Mouse (Mus musculus) cerebellum, postnatal 36 days (tissue): Measurements from ENCODE around the gene Clca4a.
"Not testable (repeated sequence)": the region's sequence is repeated elsewhere in the genome, so short reads cannot be mapped to it uniquely, and the experiment has no call there.

ENCODE experiments used
- DNase-seq, 2 experiments: peaks; one replicate each; pipeline ENCODE4 v3.0.0; 2021 to 2022; ENCODE audit warnings: mixed read lengths in 2 of 2

Gene Clca4a

DNA sequence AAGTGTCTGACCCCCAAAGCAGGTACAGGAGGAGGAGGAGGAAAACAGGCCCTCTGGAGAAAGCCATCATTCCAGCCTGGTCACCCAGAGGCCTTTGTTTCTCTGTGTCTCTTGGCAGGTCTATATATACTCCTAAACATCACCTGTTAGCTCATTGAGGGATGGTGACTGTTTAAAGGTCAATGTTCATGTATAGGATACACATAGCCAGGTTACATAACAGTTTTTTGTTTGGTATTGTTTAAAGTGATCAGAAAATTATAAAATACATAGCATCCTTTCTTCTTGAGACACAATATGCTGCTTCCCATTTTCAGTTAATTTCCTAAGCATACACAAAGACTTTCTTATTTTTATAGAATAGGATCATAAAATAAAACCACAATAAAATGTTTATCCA lies at the start of gene Clca4a:
Gene Clca4a, minus strand, starts transcription at position 101 of the 400 bp plus-strand sequence.
- DNase-seq: no peak

DNA sequence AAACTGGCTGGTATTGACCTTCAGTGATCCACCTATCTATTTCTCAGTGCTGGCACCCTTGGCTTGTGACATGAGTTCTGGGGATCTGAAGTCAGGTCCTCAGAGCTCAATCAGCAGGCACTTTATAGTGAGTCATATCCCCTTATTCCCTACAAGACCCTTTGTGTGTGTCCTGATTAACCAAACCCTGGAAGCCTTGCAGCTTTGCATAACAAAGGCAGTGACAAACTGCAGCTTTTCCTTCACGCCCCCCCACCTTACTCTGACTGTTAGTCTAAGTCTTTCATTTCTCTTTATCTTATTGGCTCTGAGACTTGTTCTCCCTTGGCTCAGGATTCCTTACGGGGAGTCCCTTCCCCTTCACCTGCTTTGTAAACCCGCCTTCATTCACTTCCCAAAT lies 43.0 kb upstream of the Clca4a start:
- DNase-seq: no peak

DNA sequence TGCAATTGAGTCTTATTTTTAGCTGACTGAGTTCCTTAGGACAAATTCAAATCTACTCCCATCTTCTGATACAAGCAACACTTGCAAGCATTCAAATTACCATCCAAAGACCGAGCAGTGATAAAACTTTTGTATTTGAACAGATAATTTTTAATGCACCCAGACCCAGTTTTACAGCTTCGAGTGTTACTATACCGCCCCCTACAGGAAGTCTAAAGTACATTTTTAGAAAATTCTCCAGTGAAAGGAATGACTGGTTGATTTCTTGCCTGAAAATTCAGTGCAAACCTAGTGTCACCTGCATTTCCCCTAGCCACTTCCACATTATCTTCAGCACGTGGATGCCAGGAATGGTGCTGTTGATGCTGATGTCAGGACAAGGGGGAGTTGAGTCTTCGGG lies 29.6 kb upstream of the Clca4a start:
- DNase-seq: no peak

DNA sequence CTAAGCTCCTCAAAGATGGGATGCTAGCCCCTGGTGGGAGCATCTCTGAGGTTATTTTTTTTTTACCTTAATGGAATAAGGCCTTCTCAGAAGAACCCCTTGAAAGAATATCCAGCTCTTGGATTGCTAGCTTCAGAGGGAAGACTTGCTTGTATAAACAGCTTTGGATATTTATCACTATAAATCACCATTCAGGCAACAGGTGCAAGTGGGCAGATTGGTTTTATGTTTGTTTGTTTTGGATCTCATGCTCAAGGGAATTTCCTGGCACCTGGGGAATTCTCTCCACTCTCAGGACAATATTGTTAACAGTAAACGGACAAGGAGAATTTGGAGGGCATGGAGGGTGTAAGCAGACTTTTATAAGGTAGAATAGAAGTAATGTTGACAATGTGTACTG lies 26.1 kb upstream of the Clca4a start:
- DNase-seq: no peak

DNA sequence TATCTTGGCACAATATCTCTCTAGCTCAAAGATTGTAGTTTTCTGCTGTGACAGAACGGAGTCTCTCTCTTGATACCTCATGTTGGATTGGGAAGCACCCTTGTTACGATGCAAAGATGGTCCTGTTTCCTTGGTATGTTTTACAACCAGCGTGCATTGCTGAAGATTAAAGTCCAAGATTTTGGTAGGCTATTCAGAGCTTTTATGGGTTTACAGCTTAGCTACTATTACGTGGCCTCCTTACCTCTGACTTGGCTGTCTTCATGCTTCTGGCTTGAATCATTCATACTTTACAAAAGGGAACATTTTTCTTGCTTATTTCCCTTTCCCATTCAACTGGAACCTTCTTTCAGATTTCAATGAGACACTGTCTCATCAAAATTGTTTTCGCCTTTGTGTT lies 18.2 kb upstream of the Clca4a start:
- DNase-seq: no peak

DNA sequence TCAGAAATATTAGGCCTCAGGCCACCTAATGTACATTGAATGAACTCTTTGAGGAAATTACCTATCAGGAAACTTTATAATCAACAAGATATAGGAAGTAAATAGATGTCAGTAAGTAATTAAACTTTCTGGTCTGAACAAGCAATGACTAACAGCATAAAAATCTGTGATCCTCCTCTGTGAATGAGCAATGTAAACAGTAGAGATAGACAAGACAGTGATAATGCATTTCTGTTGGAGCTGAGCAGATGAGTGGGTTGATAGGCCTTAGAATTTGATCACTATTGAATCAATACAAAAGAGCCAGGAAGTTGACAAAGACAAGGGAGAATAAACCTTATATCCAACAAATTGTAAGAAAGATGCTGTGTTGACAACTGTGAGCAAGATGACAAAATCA lies 17.8 kb upstream of the Clca4a start:
- no peak for DNase-seq

DNA sequence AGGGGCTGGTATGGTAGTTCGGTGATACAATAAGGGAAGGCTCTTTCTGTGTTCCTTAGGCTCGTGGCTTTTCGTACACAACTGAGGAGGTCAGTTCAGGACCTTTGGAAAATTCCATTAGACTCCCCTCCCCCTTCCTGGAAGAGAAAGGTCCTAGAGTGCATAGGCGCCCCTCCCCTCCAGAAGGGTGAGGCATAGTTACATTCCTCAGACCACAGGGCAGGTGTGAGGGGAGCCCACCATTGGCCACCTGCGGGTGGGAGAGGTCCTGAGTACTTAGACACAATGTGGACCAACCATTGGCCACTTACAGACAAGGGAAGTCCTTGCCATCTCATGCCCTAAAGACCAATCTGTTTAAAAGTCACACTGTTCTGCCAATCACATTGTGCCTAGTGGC lies 11.0 kb upstream of the Clca4a start:
- DNase-seq: no peak

DNA sequence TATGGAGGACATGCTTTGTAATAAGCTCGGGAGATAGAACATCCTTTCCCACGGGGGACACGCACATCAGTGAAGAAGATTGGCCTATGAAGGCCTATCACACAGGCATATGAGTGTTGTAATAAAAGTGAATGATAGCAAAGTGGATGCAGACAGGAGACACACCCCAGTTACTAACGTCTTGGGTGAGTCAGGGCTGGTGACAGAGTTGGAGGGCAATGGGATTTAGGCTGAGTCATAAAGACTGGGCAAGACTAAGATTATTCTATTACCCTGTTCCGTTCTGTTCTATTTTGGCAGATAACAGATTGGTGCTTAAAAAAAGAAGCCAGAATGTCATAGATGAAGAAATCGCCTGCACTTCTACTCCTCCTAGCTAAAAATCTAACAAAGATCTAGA lies 5.7 kb upstream of the Clca4a start:
- no peak for DNase-seq

DNA sequence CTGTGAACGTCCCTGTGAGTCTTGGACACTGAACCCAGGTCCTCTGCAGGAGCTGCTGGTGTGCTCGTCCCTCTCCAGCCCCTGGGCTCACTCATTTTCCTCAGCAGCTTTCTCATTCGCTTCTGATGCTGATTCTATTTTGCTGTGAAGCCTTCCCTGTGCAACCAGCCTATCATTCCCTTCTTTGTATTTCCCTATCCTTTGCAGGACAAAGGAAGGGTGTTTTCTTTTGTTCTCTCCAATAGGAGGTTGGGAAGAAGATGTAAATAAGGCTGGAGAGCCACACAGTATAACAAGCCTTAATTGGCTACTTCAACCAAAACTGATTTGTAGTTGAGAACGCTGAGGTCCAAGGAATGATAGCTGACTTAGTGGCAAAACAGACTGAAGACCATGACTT lies 2.8 kb upstream of the Clca4a start:
- no peak for DNase-seq

DNA sequence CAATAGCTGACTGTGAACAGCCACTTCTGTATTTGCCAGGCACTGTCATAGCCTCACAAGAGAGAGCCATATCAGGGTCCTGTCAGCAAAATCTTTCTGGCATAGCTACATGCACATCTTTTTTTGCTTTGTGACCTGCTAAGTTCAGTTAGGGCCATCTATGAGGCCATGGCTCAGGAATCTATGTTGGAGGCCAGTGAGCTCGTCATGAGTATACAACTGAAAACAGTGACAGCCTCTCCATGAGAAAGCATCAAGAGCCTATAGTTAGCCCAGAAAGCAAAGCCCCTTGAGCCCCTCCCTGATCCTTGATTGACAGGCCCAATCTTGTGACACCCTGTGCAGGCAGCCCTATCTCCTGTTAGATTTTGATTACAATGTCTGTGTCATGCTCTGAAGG lies 1.2 kb upstream of the Clca4a start:
- no peak for DNase-seq

DNA sequence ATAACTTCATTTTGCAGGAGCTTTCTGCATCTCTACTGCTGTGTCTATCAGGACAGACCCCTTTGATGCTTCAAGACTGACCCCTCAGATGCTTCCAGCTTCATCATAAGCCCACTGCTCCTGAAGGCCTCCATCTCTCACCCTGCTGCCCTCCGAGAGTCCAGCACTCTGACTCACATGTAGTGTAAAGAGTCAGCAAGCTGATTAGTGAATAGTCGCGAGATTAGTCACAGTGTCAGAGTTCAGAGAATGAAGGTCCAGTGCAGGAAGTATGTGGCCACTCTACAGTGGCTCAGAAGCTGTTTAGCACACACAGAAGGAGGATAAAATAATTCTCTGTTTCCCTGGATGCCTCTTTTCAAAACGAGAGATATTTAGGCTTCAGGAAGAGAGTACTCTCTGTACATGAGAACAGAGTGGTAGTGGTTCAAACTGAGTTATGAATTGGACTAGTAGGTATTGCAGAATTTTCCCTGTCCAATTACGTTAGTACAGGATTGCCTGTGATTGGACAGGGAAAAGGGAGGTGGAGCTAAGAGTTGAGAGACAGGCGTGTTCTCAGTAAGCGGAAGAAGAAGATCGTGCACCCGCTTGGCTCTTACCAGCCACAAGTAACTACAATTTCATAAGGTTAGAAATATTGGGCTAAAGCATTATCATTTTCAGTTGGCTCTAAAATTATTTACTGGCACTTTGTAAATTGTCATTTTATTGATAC lies 3.1 kb downstream of the Clca4a start:
- DNase-seq: no peak

DNA sequence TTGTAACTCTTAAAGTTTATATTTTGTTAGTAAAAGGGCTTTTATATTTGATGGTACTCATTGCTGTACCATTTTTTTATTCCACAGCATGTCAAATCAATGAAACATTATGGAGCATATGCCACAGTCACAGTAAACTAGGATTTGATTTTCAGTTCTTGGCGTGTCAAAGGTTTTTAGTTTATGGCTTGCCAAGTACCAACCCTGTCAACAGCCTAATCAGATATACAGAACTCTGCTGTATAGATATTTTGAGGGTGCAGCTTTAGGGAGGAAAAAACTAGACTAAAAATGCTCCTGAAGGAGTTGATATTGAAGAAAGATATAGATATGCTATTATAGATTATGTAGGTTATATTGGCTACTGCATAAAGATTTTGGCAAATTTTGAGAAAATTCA lies 5.1 kb downstream of the Clca4a start:
- no peak for DNase-seq

DNA sequence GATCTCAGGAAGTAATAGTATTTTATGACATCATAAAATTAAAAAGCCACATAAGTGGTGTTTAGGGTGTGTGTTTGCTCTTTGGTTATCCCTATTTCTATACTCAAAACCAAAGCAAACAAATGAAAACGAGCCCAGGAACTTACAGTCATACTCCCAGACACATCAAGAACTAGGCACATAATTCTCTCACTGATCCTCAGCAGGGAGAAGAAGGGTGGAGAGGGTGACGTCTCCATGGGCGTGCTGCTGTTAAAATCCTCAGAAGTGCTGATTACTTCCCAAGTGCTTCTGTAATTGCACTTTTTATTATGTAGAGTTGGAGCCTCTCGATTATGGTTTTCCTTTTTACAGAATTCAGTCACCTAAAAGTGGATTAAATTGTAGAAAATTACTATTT lies 8.8 kb downstream of the Clca4a start:
- no peak for DNase-seq

DNA sequence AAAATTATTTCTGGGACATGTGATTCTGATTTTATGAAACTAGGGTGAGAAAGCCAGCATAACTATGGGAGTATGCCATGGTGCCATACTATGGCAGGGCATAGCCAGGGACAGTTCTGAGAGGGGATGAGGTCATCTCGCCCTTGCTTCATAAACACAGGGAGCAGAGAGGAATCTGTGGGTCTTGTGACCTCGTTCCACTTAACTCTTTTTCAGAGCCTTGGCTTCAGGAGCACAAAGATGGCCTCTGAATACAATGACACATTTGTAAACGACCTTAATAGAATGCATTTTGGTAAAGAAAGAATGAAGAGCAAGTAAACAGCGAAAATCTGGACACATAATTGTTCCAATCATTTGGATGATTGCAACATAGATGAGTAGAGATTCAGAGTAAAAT lies 24.0 kb downstream of the Clca4a start:
- no peak for DNase-seq

DNA sequence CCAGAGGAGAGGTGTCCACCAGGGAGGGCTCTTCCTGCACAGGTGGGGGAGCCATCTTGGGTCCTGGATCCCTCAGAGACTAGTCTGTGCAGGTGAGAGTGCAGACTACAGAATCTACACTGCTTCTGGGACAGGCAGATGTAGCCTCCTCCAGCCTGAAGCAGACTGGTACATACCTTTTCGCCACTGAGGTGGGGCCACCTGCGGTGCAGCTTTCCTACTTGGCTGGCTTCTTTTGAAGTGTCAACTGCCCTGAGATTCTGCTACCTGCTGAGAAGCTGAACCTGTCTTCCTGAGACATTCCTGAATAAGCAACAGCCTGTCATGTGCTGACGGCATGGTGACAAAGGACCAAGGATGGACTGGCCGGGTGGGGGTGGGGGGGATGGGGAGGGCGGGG lies 27.5 kb downstream of the Clca4a start:
- DNase-seq: not testable (repeated sequence)

DNA sequence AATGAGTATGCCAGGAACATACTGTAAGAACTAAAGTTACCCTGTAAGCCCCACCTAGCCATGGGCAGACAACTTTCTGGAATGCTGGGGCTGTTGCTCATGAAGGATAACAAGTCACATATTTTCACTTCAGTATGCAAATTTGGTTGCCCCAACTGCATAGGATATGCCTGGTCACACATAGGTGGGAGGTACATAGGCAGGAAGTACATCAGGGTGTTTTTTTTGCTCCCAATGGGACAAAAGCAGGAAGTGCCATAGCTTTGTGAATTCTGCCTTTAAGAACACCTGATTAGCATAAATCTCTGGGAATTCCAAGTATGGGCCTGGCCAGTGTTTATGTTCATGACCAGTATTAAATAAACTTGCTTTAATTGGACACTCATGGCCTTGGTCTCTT lies 41.2 kb downstream of the Clca4a start:
- DNase-seq: not testable (repeated sequence)

DNA sequence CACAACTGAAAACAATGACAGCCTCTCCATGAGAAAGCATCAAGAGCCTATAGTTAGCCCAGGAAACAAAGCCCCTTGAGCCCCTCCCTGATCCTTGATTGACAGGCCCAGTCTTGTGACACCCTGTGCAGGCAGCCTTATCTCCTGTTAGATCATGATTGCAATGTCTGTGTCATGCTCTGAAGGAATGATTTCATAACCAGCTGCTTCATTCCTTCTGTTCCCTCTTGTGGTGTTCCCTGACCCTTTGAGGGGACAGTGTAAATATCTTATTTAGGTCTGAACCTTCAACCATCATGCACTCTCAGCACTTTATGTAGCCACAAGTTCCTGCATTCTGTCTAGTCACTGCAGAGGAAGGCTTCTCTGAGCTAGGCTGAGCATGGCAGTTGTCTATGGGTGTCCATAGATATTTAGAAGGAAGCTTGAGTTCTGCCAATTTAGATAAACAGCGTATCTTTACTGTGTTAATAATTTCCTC lies 41.8 kb downstream of the Clca4a start:
- DNase-seq: no peak

DNA sequence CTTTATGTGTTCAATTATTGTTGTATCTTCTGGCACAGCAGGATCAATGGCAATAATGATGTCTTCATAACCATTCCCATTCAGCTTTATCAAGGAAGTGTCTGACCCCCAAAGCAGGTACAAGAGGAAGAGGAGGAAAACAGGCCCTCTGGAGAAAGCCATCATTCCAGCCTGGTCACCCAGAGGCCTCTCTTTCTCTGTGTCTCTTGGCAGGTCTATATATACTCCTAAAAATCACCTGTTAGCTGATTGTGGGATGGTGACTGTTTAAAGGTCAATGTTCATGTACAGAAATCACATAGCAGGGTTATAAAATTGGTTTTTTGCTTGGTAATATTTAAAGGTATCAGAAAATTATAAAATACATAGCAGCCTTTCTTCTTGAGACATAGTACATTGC lies 42.5 kb downstream of the Clca4a start, which contains the start of gene Clca4b:
Gene Clca4b, minus strand, starts transcription at position 195 of the 400 bp plus-strand sequence.
- no peak for DNase-seq

DNA sequence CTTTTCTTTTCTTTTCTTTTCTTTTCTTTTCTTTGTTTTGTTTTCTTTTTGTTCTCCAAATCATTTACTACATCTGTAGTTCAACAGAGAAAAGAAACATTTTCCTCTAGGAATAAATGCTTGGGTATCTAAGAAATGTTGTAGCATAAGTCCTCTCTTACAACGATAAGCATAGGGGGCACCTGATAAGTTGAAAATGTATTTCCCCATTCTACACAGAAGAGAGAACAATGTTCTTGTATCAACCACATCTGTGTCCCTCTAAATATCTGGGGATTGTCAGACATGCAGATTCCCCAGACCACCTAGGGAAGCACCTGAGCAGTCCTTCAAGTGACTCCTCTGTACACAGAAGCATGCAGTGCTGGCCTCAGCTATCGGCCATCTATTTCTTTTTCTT lies 60.8 kb downstream of the Clca4a start:
- no peak for DNase-seq
